Mouse (Mus musculus): ENCODE data around the gene Cox14.
A peak's percentile ranks its signal among the peaks of the same experiment; 100 is the strongest.

- TF ChIP-seq CTCF (conservative IDR thresholded peaks at IDR 0.05; ENCODE audit: low read length) (peak; percentile 98), POU5F1 (IDR thresholded peaks at IDR 0.05; ENCODE audit: borderline replicate concordance, low read length) (no peak), NANOG (IDR thresholded peaks at IDR 0.05; ENCODE audit: borderline replicate concordance, low read length) (no peak)
Observed at GRCm38 (mm10) chr15:99705440-99706048, 19.9 kb upstream of the Cox14 start, which contains the start of gene Gm17349.
